Mouse (Mus musculus): ENCODE measurements around the gene Usp40.

Usp40 gene

GRCm38 (mm10) chr1:87941765-87942164 is 66.6 kb downstream of the Usp40 start:
- no peak for DNase-seq

- DNase-seq: no peak
Observed at GRCm38 (mm10) chr1:87936516-87936915, 71.8 kb downstream of the Usp40 start.

GRCm38 (mm10) chr1:87936075-87936474 is 72.3 kb downstream of the Usp40 start:
- DNase-seq: no peak

- DNase-seq: no peak
Observed at GRCm38 (mm10) chr1:87935546-87935945, 72.8 kb downstream of the Usp40 start.

- no peak for DNase-seq
Observed at GRCm38 (mm10) chr1:87935095-87935494, 73.3 kb downstream of the Usp40 start.

- peak in 1 of 2 experiments; percentile 28 for DNase-seq
Observed at GRCm38 (mm10) chr1:87933051-87933450, 75.3 kb downstream of the Usp40 start.

- peak; percentile 70 to 77 for DNase-seq
Observed at GRCm38 (mm10) chr1:87929730-87930129, 78.6 kb downstream of the Usp40 start.

GRCm38 (mm10) chr1:87924888-87925287 is 83.5 kb downstream of the Usp40 start:
- no peak for DNase-seq

- peak; percentile 70 to 76 for DNase-seq
Observed at GRCm38 (mm10) chr1:87922666-87923065, 85.7 kb downstream of the Usp40 start.

- DNase-seq: no peak
Observed at GRCm38 (mm10) chr1:87920056-87920614, 88.2 kb downstream of the Usp40 start.

- peak; percentile 36 to 45 for DNase-seq
Observed at GRCm38 (mm10) chr1:87918061-87918460, 90.3 kb downstream of the Usp40 start.

GRCm38 (mm10) chr1:87917361-87917760 is 91.0 kb downstream of the Usp40 start:
- no peak for DNase-seq

- DNase-seq: no peak
Observed at GRCm38 (mm10) chr1:87913356-87913755, 95.0 kb downstream of the Usp40 start.

- no peak for DNase-seq
Observed at GRCm38 (mm10) chr1:87910428-87910827, 97.9 kb downstream of the Usp40 start.

GRCm38 (mm10) chr1:87909565-87909964 is 98.8 kb downstream of the Usp40 start:
- DNase-seq: no peak

GRCm38 (mm10) chr1:87908736-87909135 is 99.6 kb downstream of the Usp40 start:
- DNase-seq: no peak

GRCm38 (mm10) chr1:87908006-87908405 is 100.3 kb downstream of the Usp40 start:
- DNase-seq: no peak

GRCm38 (mm10) chr1:87906361-87906956 is 101.9 kb downstream of the Usp40 start:
- no peak for DNase-seq

- no peak for DNase-seq
Observed at GRCm38 (mm10) chr1:87902186-87902585, 106.2 kb downstream of the Usp40 start.

- DNase-seq: no peak
Observed at GRCm38 (mm10) chr1:87900979-87901378, 107.4 kb downstream of the Usp40 start.

- DNase-seq: no peak
Observed at GRCm38 (mm10) chr1:87899701-87900100, 108.7 kb downstream of the Usp40 start.

GRCm38 (mm10) chr1:87896921-87897320 is 111.4 kb downstream of the Usp40 start:
- no peak for DNase-seq
